In the genomic region with DNA sequence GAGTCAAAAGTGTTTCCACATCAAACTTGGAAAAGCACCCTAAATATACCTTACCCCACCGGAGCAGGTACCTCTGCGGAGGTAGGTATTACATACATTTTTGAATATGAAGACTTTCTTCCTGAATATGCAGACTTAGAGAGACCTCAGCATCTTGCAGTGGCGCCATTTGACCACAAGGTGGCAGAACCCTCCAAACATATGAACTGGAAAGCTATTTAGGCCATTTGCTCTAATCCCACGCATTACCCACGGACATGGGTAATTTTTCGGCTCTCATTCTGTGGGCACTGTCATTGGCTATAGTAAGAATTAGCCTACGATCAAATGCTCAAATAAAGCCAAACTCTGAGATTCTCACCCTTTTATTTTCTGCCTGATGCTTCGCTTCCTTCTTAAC, we compare ENCODE assay signal across 8 mouse cellular contexts.
A peak's percentile ranks its signal among the peaks of the same experiment; 100 is the strongest.
DNase-seq lines count a peak whose midpoint lies in the region; ATAC-seq and TF ChIP-seq lines count a peak whose summit lies in the region.

No protein-coding gene starts in this region.

- intact Hi-C loops in heart, adult 2 months (cut with DNase I) = loop anchor here (1.0 to 5.0 kb wide), 3 partner anchors 74 to 499 kb away; no protein-coding TSS in a partner anchor

- H3K4me1 ChIP-seq in heart, adult 2 months (ENCODE audit: control insufficient read depth, insufficient read depth, low read length) = peaks cover 1% of the 10 kb centered on the region; the same call in 1 of the 2 replicates
- no peaks in the 10 kb centered on the region for H3K4me1 ChIP-seq in kidney, postnatal 0 days (replicated peaks; ENCODE audit: insufficient read depth, low read length)
- no peaks in the 10 kb centered on the region for H3K4me1 ChIP-seq in liver, adult 2 months (ENCODE audit: control insufficient read depth, insufficient read depth, low read length)
- H3K4me1 ChIP-seq in neural tube, embryonic 12.5 days = no peaks in the 10 kb centered on the region

- TF ChIP-seq CTCF in heart, adult 2 months (IDR thresholded peaks at IDR 0.05) = peak; percentile 100
- peak; percentile 91 for TF ChIP-seq CTCF in kidney, postnatal 0 days (IDR thresholded peaks at IDR 0.05; ENCODE audit: low read depth)
- peak; percentile 75 for TF ChIP-seq CTCF in liver, adult 2 months (IDR thresholded peaks at IDR 0.05; ENCODE audit: low read depth, low read length)

- no peak for ATAC-seq in kidney, postnatal 0 days (replicated peaks; ENCODE audit: low FRiP score, low read depth)
- no peak for ATAC-seq in neural tube, embryonic 12.5 days (ENCODE audit: low FRiP score, low read depth)

- H3K4me2 ChIP-seq in kidney, postnatal 0 days (ENCODE audit: low read length) = no peak overlapping the region
- H3K4me2 ChIP-seq in neural tube, embryonic 12.5 days (replicated peaks) = peak overlapping the region; percentile 38; the same call in 1 of the 2 replicates

- no peak for TF ChIP-seq POLR2A in heart, adult 2 months (IDR thresholded peaks at IDR 0.05; ENCODE audit: insufficient read depth, low read depth, low read length)
- no peak for TF ChIP-seq POLR2A in liver, adult 2 months (IDR thresholded peaks at IDR 0.05; ENCODE audit: extremely low read depth, insufficient read depth, low read length)

- 14% methylated on average over 8 of the region's 8 CpGs for WGBS in heart, adult 2 months
- 15% methylated on average over 8 of the region's 8 CpGs for WGBS in kidney, postnatal 0 days
- WGBS in liver, adult 2 months = 17% methylated on average over 8 of the region's 8 CpGs
- 20% methylated on average over 8 of the region's 8 CpGs for WGBS in neural tube, embryonic 12.5 days

- DNase-seq in CD4-positive helper T cell, adult 2 months (ENCODE audit: low read depth, low spot score) = peak; percentile 60
- peak; percentile 68 for DNase-seq in adrenal gland, postnatal 10 days
- DNase-seq in embryo, embryonic 9.5 days (ENCODE audit: extremely low spot score) = peak; percentile 68
- peak; percentile 18 to 70 for DNase-seq in heart, adult 2 months
- DNase-seq in kidney, postnatal 0 days (ENCODE audit: low spot score) = peak; percentile 74
- peak; percentile 38 for DNase-seq in liver, adult 2 months (ENCODE audit: extremely low read depth, low read depth, low spot score)
- DNase-seq in thymus, postnatal 14 days = peak; percentile 47

- H3K27ac ChIP-seq in heart, adult 2 months = no peak overlapping the region
- no peak overlapping the region for H3K27ac ChIP-seq in kidney, postnatal 0 days
- no peak overlapping the region for H3K27ac ChIP-seq in liver, adult 2 months (replicated peaks; ENCODE audit: insufficient read depth, low read depth, low read length)
- no peak overlapping the region for H3K27ac ChIP-seq in neural tube, embryonic 12.5 days

- H3K27me3 ChIP-seq in heart, adult 2 months (ENCODE audit: control insufficient read depth, insufficient read depth, low read length) = no peaks in the 10 kb centered on the region
- no peaks in the 10 kb centered on the region for H3K27me3 ChIP-seq in kidney, postnatal 0 days (ENCODE audit: insufficient read depth, low read length)
- no peaks in the 10 kb centered on the region for H3K27me3 ChIP-seq in liver, adult 2 months (ENCODE audit: control insufficient read depth, insufficient read depth, low read length)
- no peaks in the 10 kb centered on the region for H3K27me3 ChIP-seq in neural tube, embryonic 12.5 days (replicated peaks)

- H3K9ac ChIP-seq in heart, adult 2 months (ENCODE audit: low read depth, low read length) = no peak overlapping the region
- H3K9ac ChIP-seq in kidney, postnatal 0 days (ENCODE audit: low read depth, low read length) = no peak overlapping the region
- H3K9ac ChIP-seq in liver, adult 2 months (ENCODE audit: low read depth, low read length) = no peak overlapping the region
- H3K9ac ChIP-seq in neural tube, embryonic 12.5 days = no peak overlapping the region

- H3K36me3 ChIP-seq in heart, adult 2 months (ENCODE audit: control insufficient read depth, insufficient read depth, low read length) = no peaks in the 10 kb centered on the region
- no peaks in the 10 kb centered on the region for H3K36me3 ChIP-seq in kidney, postnatal 0 days (ENCODE audit: insufficient read depth, low read length)
- no peaks in the 10 kb centered on the region for H3K36me3 ChIP-seq in liver, adult 2 months (ENCODE audit: control insufficient read depth, insufficient read depth, low read length)
- no peaks in the 10 kb centered on the region for H3K36me3 ChIP-seq in neural tube, embryonic 12.5 days

- H3K79me2 ChIP-seq in heart, adult 2 months (replicated peaks; ENCODE audit: control insufficient read depth, insufficient read depth, low read length) = no peaks in the 10 kb centered on the region
- H3K79me2 ChIP-seq in liver, adult 2 months (ENCODE audit: control insufficient read depth, insufficient read depth, low read length) = no peaks in the 10 kb centered on the region

- H3K4me3 ChIP-seq in heart, adult 2 months = no peak overlapping the region
- H3K4me3 ChIP-seq in kidney, postnatal 0 days (replicated peaks; ENCODE audit: low read depth, low read length) = no peak overlapping the region
- H3K4me3 ChIP-seq in liver, adult 2 months (ENCODE audit: insufficient read depth, low read depth, low read length) = no peak overlapping the region
- H3K4me3 ChIP-seq in neural tube, embryonic 12.5 days = no peak overlapping the region

- H3K9me3 ChIP-seq in kidney, postnatal 0 days (replicated peaks; ENCODE audit: low read length) = no peaks in the 10 kb centered on the region
- H3K9me3 ChIP-seq in neural tube, embryonic 12.5 days = no peaks in the 10 kb centered on the region

- no peak for TF ChIP-seq EP300 in heart, adult 2 months (IDR thresholded peaks at IDR 0.05; ENCODE audit: insufficient read depth, low read depth, low read length)
